15 mouse cellular contexts compared by ENCODE assay signal in the genomic region with DNA sequence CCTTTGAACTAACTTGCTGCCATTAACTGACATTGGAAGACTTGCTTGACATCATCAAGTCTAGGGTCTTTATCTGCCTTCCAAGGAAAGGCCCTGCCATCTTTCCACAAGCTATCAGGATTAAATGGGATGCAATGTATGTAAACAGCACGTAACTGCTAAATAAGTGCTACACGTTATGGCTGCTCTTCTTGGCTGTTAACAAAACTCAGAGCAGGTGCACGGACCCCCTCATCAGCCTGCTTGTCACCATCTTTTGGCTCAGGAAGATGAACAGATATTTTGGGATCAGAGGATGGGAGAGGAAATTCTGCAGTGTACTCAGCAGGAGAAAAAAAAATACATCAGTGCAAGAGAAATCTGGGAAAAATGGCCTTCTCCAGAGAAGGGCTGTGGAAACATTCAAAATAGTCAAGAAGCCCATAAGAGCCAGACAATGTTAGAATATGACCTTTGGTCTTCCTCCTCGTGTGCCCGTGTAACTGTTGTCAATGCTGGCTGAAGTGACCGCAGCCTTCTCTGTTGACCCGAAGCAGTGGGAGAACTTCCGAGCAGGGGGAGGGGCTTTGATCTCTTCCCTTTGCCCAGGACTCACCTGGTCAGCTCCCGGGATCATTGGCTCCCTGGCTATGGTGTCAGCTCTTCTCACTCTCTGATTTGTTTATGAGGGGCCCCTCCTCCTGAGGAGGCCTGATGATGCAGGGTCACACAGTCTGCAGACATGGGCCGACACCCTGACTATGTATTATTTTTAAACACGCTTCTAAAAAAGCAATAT.
"Had no signal": no experiment of that assay in that cellular context is flagged by ENCODE, and none has a peak within 500 bp of the region (broad histone marks: within the 10 kb centered on the region; RNA-seq: fewer than 3 reads in every experiment).

No protein-coding gene starts in this region.

- H3K4me2 ChIP-seq: hindbrain, embryonic 14.5 days; intestine, embryonic 15.5 days; limb, embryonic 12.5 days; lung, embryonic 14.5 days; neural tube, embryonic 13.5 days had no signal

- H3K4me1 ChIP-seq: intestine, embryonic 15.5 days; limb, embryonic 12.5 days; midbrain, embryonic 10.5 days; neural tube, embryonic 13.5 days had no signal

- H3K9me3 ChIP-seq: intestine, embryonic 15.5 days; limb, embryonic 12.5 days; midbrain, embryonic 10.5 days; neural tube, embryonic 13.5 days had no signal

- H3K36me3 ChIP-seq: intestine, embryonic 15.5 days; limb, embryonic 12.5 days; midbrain, embryonic 10.5 days; neural tube, embryonic 13.5 days had no signal

- H3K4me3 ChIP-seq: intestine, embryonic 15.5 days; layer of hippocampus, adult 2 months; limb, embryonic 12.5 days; midbrain, embryonic 10.5 days; neural tube, embryonic 13.5 days had no signal

- H3K9ac ChIP-seq: hindbrain, embryonic 14.5 days; intestine, embryonic 15.5 days; limb, embryonic 12.5 days; liver, embryonic 14.5 days; lung, embryonic 14.5 days; neural tube, embryonic 13.5 days had no signal

- DNase-seq: lung, embryonic 14.5 days; lung, postnatal 10 days; lung, postnatal 4 days; right cerebral cortex, postnatal 14 days; thymus, adult 18-20 months; thymus, postnatal 14 days had no signal

- ATAC-seq: intestine, embryonic 15.5 days; midbrain, embryonic 16.5 days had no signal

- H3K27ac ChIP-seq: hindbrain, embryonic 14.5 days; intestine, embryonic 15.5 days; kidney, postnatal 0 days; layer of hippocampus, adult 2 months; limb, embryonic 12.5 days; liver, embryonic 14.5 days; midbrain, embryonic 10.5 days; neural tube, embryonic 13.5 days had no signal

- H3K27me3 ChIP-seq: intestine, embryonic 15.5 days; limb, embryonic 12.5 days; neural tube, embryonic 13.5 days had no signal
